Mouse (Mus musculus): ENCODE data around the gene Ubl7. TPM values are rescaled to one million over a fixed set of nuclear protein-coding genes. Genes with fewer than 3 reads are reported as not detected.

The Ubl7 gene
- total RNA-seq, 1 experiment from 2014 or later, result 51.2 TPM

DNA sequence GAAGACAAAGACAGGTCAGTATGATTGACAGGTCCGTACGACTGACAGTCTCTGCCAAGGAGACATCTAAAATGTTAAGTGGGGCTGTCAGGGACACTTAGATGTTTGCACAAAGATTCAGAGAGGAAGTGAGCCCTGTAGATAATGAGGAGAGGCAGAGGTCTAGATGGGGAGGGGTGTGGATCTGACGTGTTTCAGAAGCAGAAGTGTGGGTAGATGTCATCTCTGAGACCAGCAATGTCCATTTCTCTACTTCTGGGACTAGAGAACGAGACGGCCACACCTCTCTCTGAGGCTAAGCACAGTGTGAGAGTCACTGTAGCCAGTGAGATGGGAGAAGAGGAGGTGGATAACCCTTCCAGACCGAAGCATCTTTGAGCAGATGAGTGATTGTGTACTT, 67.2 kb downstream of the Ubl7 start:
- ATAC-seq (ENCODE audit: extremely low read depth, insufficient number of reproducible peaks, low FRiP score, poor library complexity, severe bottlenecking), result peak; percentile 58

DNA sequence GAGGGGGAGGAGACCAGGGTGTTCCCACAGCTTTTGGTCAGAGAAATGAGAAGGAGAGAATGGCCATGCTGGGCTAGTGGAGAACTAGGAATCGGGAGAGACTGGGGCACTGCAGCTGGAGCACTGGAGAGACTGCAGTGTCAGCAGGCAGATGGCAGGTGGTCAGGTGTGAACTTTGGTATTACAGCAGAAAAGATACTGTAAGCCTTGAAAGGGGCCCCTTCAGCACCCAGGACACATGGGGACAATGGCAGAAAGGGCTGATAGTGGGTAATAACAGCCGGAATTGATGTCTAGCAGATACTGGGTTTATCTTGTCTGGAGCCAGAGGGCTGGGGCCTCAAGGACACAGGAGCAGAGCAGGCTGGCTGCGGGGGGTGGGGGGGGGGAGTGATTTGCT, 68.1 kb downstream of the Ubl7 start:
- ATAC-seq (ENCODE audit: extremely low read depth, insufficient number of reproducible peaks, low FRiP score, poor library complexity, severe bottlenecking), result no peak

Other genes with a start within 250 kb of the Ubl7 start
- gene Cyp1a2, start 227.3 kb upstream of the Ubl7 start, total RNA-seq (2017), result not detected in 2 replicates
- gene Cyp1a1, start 223.1 kb upstream of the Ubl7 start, total RNA-seq (2017), result not detected in 2 replicates
- 4.5 and 5.8 TPM in 2 replicates for gene Edc3, start 202.4 kb upstream of the Ubl7 start, total RNA-seq (2017)
- 110 and 117 TPM in 2 replicates for gene Clk3, start 145.1 kb upstream of the Ubl7 start, total RNA-seq (2017)
- gene Arid3b, start 74.2 kb upstream of the Ubl7 start, total RNA-seq (2017), result 47.4 and 51.3 TPM in 2 replicates
- gene Sema7a, start 29.1 kb downstream of the Ubl7 start, total RNA-seq (2017), result 7.0 and 7.4 TPM in 2 replicates
- gene Cyp11a1, start 95.4 kb downstream of the Ubl7 start, total RNA-seq (2017), result 2.6 and 2.7 TPM in 2 replicates
- gene Stra6, start 152.8 kb downstream of the Ubl7 start, total RNA-seq (2017), result not detected in 2 replicates
- gene Ccdc33, start 207.8 kb downstream of the Ubl7 start, total RNA-seq (2017), result not detected in 2 replicates

Measured in neutrophil, adult 5-6 weeks (primary cell).